Mouse (Mus musculus) embryonic facial prominence, embryonic 14.5 days (tissue): Measurements from ENCODE around the gene Gm266. TPM values are rescaled to one million over a fixed set of nuclear protein-coding genes. Genes with fewer than 3 reads are reported as not detected.

ENCODE experiments used
- polyA plus RNA-seq: library from polyadenylated mRNA; unstranded; fragments of >200 nt; fragmentation: Nextera tagmentation; extraction: Ambion mirVana; gene quantifications from 2 replicates; pipeline ENCODE4 v1.2.1, GENCODE M21; 2014

Gene Gm266
- polyA plus RNA-seq, 1 experiment from 2014 or later, result 24.4 TPM

Other genes starting within 250 kb of the Gm266 start
- gene Amn, start 214.7 kb downstream of the Gm266 start, polyA plus RNA-seq, result 0.34 and 0.50 TPM in 2 replicates
- 37.7 and 41.5 TPM in 2 replicates for gene Cdc42bpb, start 108.1 kb downstream of the Gm266 start, polyA plus RNA-seq
- gene Lbhd2, start 79.0 kb downstream of the Gm266 start, polyA plus RNA-seq, result 5.5 and 5.8 TPM in 2 replicates
- 8.7 and 9.4 TPM in 2 replicates for gene Exoc3l4, start 68.8 kb downstream of the Gm266 start, polyA plus RNA-seq
- gene Tnfaip2, start 43.4 kb downstream of the Gm266 start, polyA plus RNA-seq, result 9.8 and 11.7 TPM in 2 replicates
- gene Eif5, start 52.2 kb upstream of the Gm266 start, polyA plus RNA-seq, result 433 and 445 TPM in 2 replicates
- 47.0 and 47.2 TPM in 2 replicates for gene Mark3, start 88.7 kb upstream of the Gm266 start, polyA plus RNA-seq
- 206 and 208 TPM in 2 replicates for gene Ckb, start 186.5 kb upstream of the Gm266 start, polyA plus RNA-seq
- gene Trmt61a, start 192.3 kb upstream of the Gm266 start, polyA plus RNA-seq, result 5.8 and 7.9 TPM in 2 replicates
- 59.0 and 61.5 TPM in 2 replicates for gene Bag5, start 227.4 kb upstream of the Gm266 start, polyA plus RNA-seq
- 46.6 and 48.0 TPM in 2 replicates for gene Apopt1, start 227.4 kb upstream of the Gm266 start, polyA plus RNA-seq